Comparison of ENCODE assay signal across 13 mouse cellular contexts in the genomic region with DNA sequence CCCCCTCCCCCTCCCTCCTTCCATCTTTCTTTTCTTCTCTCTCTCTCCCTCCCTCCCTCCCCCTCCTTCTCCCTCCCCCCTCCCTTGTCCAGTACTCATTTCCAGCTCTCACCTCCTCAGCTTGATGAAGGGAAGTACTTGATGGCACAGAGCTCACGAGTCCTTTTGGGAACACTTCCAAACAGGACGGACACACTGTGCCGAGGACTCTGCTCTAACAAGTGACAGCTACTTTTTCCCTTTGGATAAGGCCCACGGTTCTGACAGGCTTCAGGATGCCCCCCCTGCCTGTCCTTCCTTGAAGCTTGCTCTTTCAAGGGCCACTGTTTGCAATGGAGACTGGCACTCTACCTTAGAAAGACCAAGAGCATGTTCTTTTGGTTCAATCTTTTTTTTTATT.
DNase-seq lines count a peak whose midpoint lies in the region; ATAC-seq and TF ChIP-seq lines count a peak whose summit lies in the region.
"Had no signal": no experiment of that assay in that cellular context is flagged by ENCODE, and none has a peak within 500 bp of the region (broad histone marks: within the 10 kb centered on the region; RNA-seq: fewer than 3 reads in every experiment).

No protein-coding gene starts in this region.

- no peak for ATAC-seq in kidney, embryonic 15.5 days (replicated peaks; ENCODE audit: low FRiP score)
- ATAC-seq: hindbrain, postnatal 0 days; midbrain, embryonic 13.5 days had no signal

- no peak for TF ChIP-seq CTCF in cerebellum, adult 2 months (IDR thresholded peaks at IDR 0.05; ENCODE audit: borderline replicate concordance, insufficient read depth, low read depth, low read length)

- 61% methylated on average over 4 of the region's 4 CpGs for WGBS in kidney, embryonic 15.5 days
- WGBS in cerebellum, adult 2 months = 6% methylated on average over 4 of the region's 4 CpGs

- no peak overlapping the region for H3K4me2 ChIP-seq in kidney, embryonic 15.5 days
- H3K4me2 ChIP-seq: midbrain, embryonic 13.5 days had no signal

- no peak overlapping the region for H3K9ac ChIP-seq in kidney, embryonic 15.5 days
- H3K9ac ChIP-seq: midbrain, embryonic 13.5 days had no signal

- H3K4me3 ChIP-seq in kidney, embryonic 15.5 days (replicated peaks) = no peak overlapping the region
- no peak overlapping the region for H3K4me3 ChIP-seq in cerebellum, adult 2 months (replicated peaks; ENCODE audit: insufficient read depth, low read depth, low read length)
- H3K4me3 ChIP-seq: midbrain, embryonic 13.5 days had no signal

- no peaks in the 10 kb centered on the region for H3K27me3 ChIP-seq in kidney, embryonic 15.5 days
- H3K27me3 ChIP-seq in cerebellum, adult 2 months (ENCODE audit: control insufficient read depth, insufficient read depth, low read length) = no peaks in the 10 kb centered on the region
- H3K27me3 ChIP-seq: midbrain, embryonic 13.5 days had no signal

- no peak overlapping the region for H3K27ac ChIP-seq in kidney, embryonic 15.5 days
- no peak overlapping the region for H3K27ac ChIP-seq in cerebellum, adult 2 months (ENCODE audit: insufficient read depth, low read length)
- H3K27ac ChIP-seq: hindbrain, postnatal 0 days; kidney, postnatal 0 days; macrophage; midbrain, embryonic 13.5 days had no signal

- H3K4me1 ChIP-seq in kidney, embryonic 15.5 days = 0 out of 2 replicates have a peak, but pooled peaks cover 4% of the 10 kb centered on the region
- no peaks in the 10 kb centered on the region for H3K4me1 ChIP-seq in cerebellum, adult 2 months (ENCODE audit: control insufficient read depth, insufficient read depth, low read length)
- H3K4me1 ChIP-seq: midbrain, embryonic 13.5 days had no signal

- TF ChIP-seq POLR2A in cerebellum, adult 2 months (IDR thresholded peaks at IDR 0.05; ENCODE audit: borderline replicate concordance, insufficient read depth, low read length) = no peak

- DNase-seq in heart, adult 18-20 months = peak; percentile 36 to 46
- no peak for DNase-seq in heart, postnatal 4 days
- DNase-seq in kidney, adult 8-10 months = peak; percentile 31 to 33
- peak; percentile 23 for DNase-seq in kidney, postnatal 10 days
- DNase-seq in lung, postnatal 10 days = peak; percentile 43
- no peak for DNase-seq in cerebellum, adult 2 months
- DNase-seq in T-cell, adult 2 months (ENCODE audit: low spot score) = no peak
- DNase-seq: cerebellum, postnatal 14 days had no signal

- no peaks in the 10 kb centered on the region for H3K36me3 ChIP-seq in kidney, embryonic 15.5 days
- H3K36me3 ChIP-seq: midbrain, embryonic 13.5 days had no signal

- H3K9me3 ChIP-seq in kidney, embryonic 15.5 days (replicated peaks) = no peaks in the 10 kb centered on the region
- H3K9me3 ChIP-seq: midbrain, embryonic 13.5 days had no signal

Comparison
In these comparisons a context has a peak if more than half of its experiments do, and no peak if none do; other contexts are left out.
1. DNase-seq: peak in heart, adult 18-20 months (2 of 2), kidney, adult 8-10 months (2 of 2), kidney, postnatal 10 days (single experiment) and lung, postnatal 10 days (single experiment); none in heart, postnatal 4 days (single experiment), cerebellum, adult 2 months (0 of 2) and T-cell, adult 2 months (single experiment).